Mouse (Mus musculus) NIH3T3 (cell line): ENCODE measurements around the gene Abhd4.

Experiments
- DNase-seq: peaks from one replicate; pipeline ENCODE4 v3.0.0-alpha.2; 2012; ENCODE audit warnings: low read depth

Gene Abhd4

GRCm38 (mm10) chr14:54284839-54285238 lies 30.9 kb downstream of the Abhd4 start, which contains the start of gene Olfr49:
Gene Olfr49, minus strand, starts transcription at chr14:54284939.
- DNase-seq, result no peak

- peak; percentile 13 for DNase-seq
These were observed 46.1 kb downstream of the Abhd4 start for GRCm38 (mm10) chr14:54300136-54300535.

DNA sequence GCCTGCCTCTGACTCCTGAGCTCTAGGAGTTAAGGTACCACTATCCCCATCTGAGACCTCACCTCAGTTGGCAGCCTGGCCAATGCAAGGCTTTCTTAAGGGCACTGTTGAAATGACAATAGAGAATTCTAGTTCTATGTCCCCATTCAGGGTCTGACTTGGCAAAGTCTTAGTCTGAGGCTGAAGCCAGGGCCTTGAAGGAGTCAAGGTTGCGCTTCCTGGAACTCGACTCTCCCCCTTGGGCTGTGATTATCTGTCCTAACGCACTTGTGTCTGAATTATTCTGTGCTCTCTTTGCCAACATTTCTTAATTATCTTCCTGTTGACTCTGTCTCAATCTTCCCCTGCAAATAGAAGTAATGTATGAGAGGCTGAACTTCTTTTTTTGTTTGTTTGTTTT lies 46.7 kb downstream of the Abhd4 start:
- DNase-seq, result no peak

DNA sequence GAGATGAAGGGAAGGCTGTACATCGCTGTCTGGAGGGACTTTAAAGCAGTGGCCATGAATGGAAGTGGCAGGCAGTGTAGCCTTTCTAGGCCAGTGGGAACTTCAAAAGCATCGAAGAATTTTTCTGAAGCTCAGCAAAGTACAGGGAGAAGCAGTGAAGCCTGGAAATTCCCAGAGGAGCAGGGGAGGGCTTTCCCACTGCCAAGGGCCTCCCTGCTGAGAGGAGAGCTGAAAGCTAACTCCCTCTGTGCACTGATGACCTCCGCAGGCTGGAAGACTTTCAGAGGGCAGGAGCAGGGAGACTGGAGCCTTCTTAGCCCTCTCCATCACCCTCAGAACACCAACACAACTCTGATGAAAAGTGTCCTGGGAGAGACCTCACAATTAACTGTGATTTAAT lies 57.8 kb downstream of the Abhd4 start:
- no peak for DNase-seq
